Mouse (Mus musculus): ENCODE measurements around the gene Mup16.
A peak's percentile ranks its signal among the peaks of the same experiment; 100 is the strongest.
"Not testable (repeated sequence)": the region's sequence is repeated elsewhere in the genome, so short reads cannot be mapped to it uniquely, and the experiment has no call there.

GRCm38 (mm10) chr4:61555887-61556286 is 36.6 kb upstream of the Mup16 start:
- TF ChIP-seq CTCF (IDR thresholded peaks at IDR 0.05; ENCODE audit: low read depth), result peak; percentile 44
- not testable (repeated sequence) for TF ChIP-seq EP300 (IDR thresholded peaks at IDR 0.05; ENCODE audit: low read depth)

Data from liver, postnatal 0 days (tissue).